Mouse (Mus musculus) ovary, postnatal 14 days (tissue): ENCODE measurements at regions not wholly inside any gene's neighbourhood (a gene's known extent, or its start where the extent isn't known, plus 50 kb on each side); places are given as distances from the start of the nearest gene placed in this dataset.

Source experiments
- DNase-seq: peaks from one replicate; pipeline ENCODE4 v3.0.0; 2022; ENCODE audit warnings: low spot score

DNA sequence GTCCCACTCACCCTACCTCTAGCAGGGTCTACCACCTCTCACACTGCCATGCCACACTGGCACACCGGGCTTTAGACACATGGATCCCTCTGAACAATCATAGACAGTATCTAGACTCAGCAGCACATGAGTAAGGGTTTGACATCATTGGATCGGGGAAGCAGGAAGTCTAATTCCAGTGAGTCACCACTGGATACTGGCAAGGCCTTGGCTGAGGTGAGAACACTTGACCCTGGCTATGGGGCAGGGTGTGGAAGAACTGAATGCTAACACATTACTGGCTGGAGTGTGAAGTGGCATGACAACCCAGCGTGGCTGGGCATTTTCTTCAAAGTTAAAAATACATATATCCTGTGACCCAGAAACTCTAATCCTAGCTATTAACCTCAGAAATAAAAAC is 114.4 kb downstream of the H2afy start:
- DNase-seq = no peak

DNA sequence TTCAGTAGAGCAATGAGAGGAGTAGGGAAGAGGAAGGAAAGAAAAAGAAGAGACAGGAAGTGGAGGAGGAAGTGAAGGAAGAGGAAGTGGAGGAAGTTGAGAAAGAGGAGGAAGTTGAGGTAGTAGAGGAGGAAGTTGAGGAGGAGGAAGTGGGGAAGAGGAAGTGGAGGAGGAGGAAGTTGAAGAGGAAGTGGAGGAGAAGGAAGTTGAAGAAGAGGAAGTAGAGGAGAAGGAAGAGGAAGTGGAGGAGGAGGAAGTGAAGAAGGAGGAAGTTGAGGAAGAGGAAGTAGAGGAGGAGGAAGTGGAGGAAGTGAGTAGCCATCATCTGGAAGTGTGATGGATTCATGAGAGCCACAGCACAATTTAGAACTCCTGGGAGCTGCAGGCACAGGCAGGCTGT is 122.2 kb downstream of the H2afy start:
- DNase-seq = no peak

DNA sequence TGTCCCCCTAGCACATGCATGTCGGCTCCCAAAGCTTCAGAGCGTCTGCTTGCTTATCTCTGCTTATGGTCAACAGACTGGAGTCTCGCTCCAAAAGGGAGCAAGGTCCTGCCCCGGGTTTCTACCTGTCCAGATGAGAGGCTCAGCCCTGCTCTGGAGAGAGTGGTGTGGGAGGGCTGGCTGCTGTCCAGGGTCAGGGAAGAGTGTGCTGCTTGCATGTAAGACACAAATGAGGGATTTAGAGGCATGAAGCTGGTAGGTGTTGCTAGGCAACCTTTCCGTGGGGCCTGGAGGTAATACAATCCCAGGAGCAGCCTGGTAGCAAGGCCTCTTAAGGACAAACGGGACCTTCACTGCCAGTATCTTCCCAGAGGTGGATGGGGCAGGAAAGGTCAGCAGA is 125.7 kb downstream of the H2afy start:
- DNase-seq = no peak

- no peak for DNase-seq
These were observed 129.3 kb downstream of the H2afy start for GRCm38 (mm10) chr13:56006827-56007226.

DNA sequence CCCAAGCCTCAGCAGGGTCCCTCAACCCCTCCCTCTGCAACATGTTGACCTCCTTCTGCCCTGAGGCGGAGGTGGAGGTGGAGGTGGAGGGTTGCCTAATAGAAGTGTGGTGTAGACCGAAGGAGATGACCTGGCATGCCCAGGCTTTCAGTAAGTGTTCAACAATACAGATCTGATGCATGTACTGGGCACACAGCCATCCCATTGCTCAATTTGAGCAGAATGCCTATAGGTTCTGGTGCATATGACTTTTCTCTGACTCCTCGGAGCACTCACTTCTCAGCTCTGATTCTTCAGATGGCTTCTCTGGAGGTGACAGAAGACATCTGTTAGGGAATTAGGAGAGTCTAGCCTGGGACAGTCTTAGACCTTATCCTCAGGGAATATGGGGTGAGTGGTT is 130.4 kb downstream of the H2afy start:
- no peak for DNase-seq

GRCm38 (mm10) chr13:56003724-56004393 is 132.3 kb downstream of the H2afy start:
- peak; percentile 26 for DNase-seq

- no peak for DNase-seq
These were observed 140.9 kb downstream of the H2afy start for GRCm38 (mm10) chr13:55995255-55995654.

DNA sequence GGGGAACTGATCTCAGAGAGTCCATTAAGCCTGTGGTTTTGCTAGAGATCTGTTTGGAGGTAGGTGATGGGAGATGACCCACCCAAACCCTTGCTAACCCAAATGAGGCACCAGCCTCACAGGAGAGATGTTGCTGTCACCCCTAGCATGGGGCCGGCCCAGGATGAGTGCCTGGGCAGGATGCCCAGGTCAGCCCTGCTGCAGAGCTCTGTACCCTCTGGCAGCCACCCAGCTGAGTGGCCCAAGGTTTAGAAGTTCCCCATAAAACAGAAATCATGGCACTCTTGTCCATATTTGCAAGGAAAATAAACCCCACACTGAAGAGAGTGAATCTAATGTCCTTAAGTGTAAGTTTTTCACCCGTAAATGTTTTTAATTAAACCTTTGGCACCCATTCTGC is 141.7 kb downstream of the H2afy start:
- no peak for DNase-seq

DNA sequence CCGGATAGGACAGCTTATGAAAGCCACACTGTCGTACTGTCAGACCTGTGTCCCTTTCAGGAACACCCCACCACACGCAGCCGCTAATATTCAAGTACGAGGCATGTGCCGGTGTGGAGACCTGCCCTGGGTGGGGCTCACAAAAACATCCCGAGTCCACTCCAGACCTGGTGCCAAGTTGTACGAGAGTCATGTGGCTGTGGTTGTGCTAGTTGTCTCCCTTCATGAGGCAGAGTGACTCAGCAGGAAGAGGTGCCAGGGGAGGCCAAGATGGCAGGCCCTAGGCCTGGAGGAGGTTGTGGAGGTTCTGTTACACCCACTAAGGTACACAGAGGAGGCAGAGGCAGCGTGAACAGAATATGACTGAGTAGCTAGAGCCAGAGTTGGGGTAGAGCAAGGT is 143.5 kb downstream of the H2afy start:
- DNase-seq = no peak

DNA sequence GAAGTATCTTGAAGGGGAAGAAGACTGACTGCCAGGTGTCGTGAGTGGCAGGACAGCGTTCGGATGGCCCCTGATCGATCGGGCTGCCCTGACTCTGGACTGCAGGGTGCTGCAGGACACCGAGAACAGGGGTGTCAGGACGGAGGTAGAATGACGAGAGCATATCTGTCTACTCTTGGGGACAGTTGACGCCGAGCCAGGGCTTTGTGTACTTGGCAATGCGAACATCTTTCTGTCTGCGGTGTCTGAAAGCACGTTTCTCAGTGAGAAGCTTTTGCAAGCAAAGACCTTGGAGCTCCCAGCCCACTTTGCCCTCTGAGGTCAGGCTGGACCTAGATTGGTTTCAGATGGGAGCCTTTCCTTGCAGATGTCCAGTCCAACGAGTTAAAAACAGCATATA is 144.9 kb downstream of the H2afy start:
- no peak for DNase-seq

DNA sequence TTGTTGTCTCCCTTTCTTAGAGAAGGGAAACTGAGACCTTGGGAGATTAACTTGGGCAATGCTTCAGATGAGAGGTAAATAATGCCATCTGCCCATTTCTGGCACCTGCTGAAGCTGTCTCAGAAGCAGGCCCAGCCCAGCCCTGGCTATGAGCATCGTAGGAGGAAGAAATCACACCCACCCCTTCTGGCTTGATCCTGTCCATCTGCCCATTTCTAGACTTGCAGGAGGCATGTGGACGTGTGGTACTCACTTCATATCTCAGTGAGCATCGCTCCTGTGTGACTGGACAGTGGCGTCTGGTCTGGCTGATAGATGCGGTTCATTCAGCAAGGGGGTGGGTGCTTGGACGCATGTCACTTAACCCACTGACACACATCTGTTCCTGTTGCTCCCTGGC is 146.0 kb downstream of the H2afy start:
- DNase-seq = no peak

DNA sequence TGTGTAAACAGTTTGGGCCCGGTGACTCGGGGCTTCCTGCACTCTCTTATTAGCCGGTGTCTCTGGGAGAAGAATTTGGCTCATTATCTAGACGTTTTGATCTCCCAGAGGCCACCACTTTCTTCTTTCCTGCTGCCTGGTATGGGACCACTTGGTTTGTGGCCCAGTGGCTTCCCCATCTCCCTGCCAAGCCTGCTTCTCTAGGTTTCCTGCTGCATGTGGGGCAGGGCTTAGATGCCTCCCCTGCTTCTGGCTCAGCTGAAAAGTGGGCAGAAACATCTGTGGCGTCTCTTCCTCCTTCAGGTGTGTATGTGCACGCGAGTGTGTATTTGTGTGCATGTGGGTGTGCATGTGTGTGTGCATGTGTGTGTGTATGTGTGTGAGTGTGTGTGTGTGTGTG is 146.8 kb downstream of the H2afy start:
- DNase-seq = no peak

GRCm38 (mm10) chr13:55985396-55985795 is 149.4 kb upstream of the Pitx1 start:
- DNase-seq = no peak

GRCm38 (mm10) chr13:55984772-55985171 is 148.8 kb upstream of the Pitx1 start:
- DNase-seq = no peak

DNA sequence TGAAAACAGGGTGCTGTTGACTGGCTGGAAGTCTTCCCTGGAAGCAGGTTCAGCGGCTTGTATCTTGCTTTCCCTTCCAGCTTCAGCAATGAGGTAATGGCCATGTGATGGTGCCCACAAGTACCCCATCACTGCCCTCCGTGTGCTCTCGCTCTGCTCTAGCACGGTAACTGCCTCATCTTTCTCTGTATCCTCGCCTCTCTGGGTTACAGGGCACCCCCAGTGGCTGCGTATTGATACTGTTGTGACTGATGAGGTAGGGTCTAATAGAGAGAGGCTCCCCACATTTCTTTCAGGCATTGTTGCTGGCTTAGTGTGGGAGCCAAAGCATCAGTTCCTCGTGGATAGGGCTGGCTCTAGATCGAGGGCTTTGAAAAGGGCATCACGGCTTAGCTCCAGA is 147.9 kb upstream of the Pitx1 start:
- DNase-seq = no peak

- no peak for DNase-seq
These were observed 145.0 kb upstream of the Pitx1 start for GRCm38 (mm10) chr13:55981041-55981440.

- DNase-seq = no peak
These were observed 141.9 kb upstream of the Pitx1 start for GRCm38 (mm10) chr13:55977902-55978301.

GRCm38 (mm10) chr13:55976911-55977381 is 141.0 kb upstream of the Pitx1 start:
- no peak for DNase-seq

DNA sequence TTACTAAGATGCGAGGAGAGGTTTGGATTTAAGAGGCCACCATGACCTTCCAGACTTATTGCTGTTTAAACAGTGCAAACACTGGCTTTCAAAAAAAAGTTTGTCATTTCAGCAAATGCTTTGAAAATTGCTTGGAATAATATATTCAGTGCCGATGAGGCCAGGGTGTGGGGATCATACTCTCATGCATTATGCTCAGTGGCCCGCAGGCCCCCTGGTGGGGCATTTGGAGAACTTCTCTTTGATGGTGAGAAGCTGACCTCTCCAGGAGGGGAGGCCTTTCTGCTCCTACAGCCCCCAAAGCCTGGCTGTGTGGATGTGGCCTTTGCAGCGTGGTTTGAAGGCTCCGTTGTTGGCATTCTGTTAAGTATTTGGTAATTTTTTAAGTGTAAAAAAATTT is 138.1 kb upstream of the Pitx1 start:
- DNase-seq = no peak

DNA sequence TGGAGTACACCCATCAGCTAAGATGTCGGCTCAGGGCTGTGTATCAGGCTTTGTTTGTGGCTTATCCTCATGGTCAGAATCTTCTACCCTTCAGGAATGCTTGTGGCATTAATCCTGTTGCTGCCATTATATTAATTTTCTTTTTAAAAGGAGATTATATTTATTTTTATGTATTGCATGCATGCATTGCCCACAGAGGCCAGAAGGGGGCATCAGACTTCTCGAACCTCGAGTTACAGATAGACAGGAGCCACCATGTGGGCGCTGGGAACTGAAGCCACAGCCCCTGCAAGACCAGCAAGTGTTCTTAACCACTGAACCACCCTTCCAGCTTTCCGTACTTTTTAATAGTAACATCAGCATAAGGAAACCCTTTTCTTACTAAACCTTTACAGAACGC is 134.7 kb upstream of the Pitx1 start:
- DNase-seq = no peak

GRCm38 (mm10) chr13:55969473-55969872 is 133.5 kb upstream of the Pitx1 start:
- no peak for DNase-seq

DNA sequence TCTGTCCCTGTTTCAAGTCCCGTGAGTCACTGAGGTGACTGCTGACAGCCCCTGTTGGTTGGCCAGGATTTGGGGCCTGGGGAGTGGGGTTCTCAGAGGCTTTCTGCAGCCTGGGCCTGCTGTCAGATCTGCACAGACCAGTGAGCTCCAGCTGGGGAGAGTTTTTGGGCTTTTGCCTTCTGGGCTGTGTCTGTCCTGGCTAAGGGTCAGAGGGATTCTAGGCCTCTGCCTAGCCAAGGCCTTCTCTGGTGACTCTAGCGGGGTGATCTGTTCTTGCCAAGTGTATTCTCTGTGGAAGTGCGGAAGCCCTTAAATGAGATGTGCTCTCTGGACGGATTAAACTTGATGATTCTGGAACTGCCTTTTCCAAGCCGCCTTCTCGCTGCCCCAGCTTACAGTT is 131.2 kb upstream of the Pitx1 start:
- DNase-seq = no peak

GRCm38 (mm10) chr13:55963005-55963620 is 127.1 kb upstream of the Pitx1 start:
- peak; percentile 67 for DNase-seq

GRCm38 (mm10) chr13:55962254-55962866 is 126.4 kb upstream of the Pitx1 start:
- no peak for DNase-seq
